Mouse (Mus musculus) frontal cortex, adult 2 months (tissue): ENCODE results near the gene Sh3bp4. TPM values are rescaled to one million over a fixed set of nuclear protein-coding genes. Genes with fewer than 3 reads are reported as not detected.

Experiments
- DNase-seq, 2 experiments: peaks; one replicate each; pipeline ENCODE4 v3.0.0; 2022; ENCODE audit warnings: low spot score in 1 of 2; ENCODE audit errors: extremely low spot score in 1 of 2
- polyA plus RNA-seq: library from polyadenylated mRNA; depleted of rRNA; stranded (reverse); fragments of >200 nt; gene quantifications from 2 replicates; pipeline ENCODE4 v1.2.3, GENCODE M21; 2012

The Sh3bp4 gene
- polyA plus RNA-seq, 1 experiment = 20.6 TPM

DNA sequence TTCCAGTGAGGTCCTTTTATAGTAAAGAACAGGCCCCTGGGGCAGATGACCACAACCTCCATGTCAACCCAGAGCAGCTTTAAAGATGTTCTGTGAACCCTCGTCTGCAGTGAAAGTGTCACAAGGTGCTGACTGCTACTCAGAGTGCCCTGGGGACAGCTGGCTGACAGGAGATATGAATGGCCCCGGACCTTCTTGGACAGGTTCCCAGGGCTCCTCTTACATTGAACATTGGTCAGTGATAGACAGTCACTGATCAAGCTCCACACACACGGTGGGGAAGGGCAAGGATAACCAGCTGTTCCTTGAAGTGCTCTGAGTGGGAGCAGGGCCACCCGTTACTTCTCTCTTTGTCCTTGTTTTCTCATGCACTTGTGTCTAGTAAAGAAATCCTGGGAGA is 50.1 kb downstream of the Sh3bp4 start:
- no peak for DNase-seq

GRCm38 (mm10) chr1:89121466-89121865 is 51.3 kb downstream of the Sh3bp4 start:
- DNase-seq = no peak

DNA sequence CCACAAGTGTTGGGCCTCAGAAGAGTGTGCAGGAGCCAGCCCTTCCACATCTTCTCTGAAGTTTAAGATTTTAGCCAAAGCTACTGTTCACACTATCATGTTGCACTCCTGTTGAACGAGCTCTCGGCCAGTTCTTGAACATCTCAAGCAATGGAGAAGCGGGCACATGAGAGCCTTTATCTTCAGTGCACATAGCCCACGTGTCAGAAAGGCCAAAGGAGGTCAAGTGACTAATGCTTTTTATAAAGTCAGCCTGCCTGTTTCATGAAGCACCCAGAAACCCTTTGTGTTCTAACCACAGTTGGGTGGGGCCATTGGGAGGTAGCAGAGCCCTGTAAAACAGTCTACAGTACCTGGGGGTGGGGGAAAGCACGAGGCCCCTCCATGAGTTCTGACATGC is 52.2 kb downstream of the Sh3bp4 start:
- DNase-seq = no peak

GRCm38 (mm10) chr1:89124076-89124475 is 53.9 kb downstream of the Sh3bp4 start:
- DNase-seq = no peak

DNA sequence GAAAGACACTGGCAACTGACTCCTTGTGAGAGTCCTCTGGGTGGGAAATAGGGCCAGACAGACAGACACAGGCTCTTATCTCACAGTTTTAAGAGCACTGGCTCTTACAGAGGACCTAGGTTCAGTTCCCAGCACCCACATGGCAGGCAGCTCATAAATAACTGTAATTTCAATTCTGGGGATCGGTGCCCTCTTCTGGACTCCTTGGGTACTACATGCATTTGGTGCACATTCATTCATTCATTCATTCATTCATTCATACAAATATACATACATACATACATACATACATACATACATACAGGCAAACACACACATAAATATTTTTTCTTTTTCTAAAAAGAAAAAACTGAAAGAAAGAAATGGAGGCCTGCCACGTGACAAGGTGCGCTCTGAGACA is 56.9 kb downstream of the Sh3bp4 start:
- no peak for DNase-seq

GRCm38 (mm10) chr1:89130429-89130828 is 60.2 kb downstream of the Sh3bp4 start:
- peak in 1 of 2 experiments; percentile 14 for DNase-seq

DNA sequence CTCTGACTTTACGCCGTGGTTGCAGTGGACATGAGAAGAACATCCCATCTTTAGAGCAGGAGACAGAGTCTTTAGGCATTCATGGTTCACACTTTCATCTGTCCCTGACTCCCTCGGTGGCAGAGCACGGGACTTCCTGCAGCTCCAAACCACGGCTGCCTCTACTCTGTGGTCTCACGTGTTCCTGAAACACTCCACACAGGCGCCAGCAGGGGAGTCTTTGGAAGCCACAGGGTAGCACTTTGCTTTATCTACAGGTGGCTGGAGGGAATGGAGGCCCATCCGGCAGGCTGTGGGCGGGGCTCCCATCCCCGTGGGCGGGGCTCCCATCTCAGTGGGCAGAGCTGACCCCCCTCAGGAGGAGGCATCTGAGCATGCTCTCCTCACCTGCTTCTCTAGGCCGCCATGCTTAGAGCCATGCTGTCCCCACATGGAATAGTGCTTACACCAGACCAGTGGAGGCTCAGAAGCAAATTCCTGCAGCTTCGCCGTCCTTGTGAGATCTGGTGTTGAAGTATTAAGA is 60.9 kb downstream of the Sh3bp4 start:
- DNase-seq = no peak

- DNase-seq = no peak
These were observed 61.5 kb downstream of the Sh3bp4 start for GRCm38 (mm10) chr1:89131707-89132106.

GRCm38 (mm10) chr1:89133266-89133665 is 63.1 kb downstream of the Sh3bp4 start:
- no peak for DNase-seq

DNA sequence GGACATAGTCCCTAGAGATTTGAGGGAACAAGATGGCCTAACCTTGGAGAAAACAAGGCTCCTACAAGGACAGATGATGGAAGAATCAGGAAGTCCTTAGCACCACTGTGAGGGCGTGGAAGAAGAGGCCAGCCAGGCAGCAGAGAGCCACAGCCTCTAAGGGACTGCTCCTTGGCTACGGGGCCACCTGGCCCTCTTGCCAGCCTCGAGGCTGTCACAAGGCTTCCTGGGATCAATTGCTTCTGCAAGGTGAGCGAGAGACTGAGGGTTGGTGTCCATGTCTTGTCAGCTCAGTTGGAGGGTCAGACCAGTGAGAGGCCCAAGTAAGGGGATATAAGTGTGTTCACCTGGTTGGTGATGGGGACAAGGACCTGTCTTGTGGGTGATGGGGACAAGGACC is 63.5 kb downstream of the Sh3bp4 start:
- no peak for DNase-seq

DNA sequence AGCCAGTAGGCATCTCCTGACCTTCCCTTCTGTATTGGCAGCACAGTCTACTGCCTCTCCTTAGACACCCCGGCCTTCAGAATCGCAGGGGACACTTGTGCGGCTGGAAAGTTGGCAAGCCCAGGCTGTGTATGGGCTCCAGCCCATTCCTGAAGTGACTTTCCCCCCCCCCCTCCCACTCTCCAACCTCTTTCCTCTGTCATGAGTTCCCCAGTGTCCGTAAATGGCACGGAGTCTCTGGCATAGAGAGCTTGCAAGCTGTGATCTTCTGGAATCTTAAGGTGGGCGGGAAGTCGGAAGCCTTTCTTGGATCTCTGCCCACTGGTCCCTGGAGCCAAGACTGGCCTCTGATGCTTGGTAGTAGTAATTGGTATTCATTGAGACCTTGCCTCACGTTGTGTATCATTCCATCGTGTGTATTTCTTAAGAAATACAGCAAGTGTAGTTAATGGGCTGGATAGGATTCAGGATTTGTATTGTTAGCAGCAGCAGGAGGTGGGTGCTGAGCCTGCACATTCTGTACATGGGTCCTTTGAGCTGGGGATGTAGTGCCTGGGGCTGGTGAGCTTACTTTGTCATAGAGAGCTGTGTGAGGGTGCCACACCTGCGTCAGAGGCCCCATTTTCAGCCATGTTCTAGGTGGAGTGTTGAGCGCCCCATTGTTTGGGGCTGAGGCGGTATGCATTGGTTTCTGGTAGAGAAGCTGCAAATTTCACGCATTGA is 66.0 kb downstream of the Sh3bp4 start:
- DNase-seq = peak in 1 of 2 experiments; percentile 44

DNA sequence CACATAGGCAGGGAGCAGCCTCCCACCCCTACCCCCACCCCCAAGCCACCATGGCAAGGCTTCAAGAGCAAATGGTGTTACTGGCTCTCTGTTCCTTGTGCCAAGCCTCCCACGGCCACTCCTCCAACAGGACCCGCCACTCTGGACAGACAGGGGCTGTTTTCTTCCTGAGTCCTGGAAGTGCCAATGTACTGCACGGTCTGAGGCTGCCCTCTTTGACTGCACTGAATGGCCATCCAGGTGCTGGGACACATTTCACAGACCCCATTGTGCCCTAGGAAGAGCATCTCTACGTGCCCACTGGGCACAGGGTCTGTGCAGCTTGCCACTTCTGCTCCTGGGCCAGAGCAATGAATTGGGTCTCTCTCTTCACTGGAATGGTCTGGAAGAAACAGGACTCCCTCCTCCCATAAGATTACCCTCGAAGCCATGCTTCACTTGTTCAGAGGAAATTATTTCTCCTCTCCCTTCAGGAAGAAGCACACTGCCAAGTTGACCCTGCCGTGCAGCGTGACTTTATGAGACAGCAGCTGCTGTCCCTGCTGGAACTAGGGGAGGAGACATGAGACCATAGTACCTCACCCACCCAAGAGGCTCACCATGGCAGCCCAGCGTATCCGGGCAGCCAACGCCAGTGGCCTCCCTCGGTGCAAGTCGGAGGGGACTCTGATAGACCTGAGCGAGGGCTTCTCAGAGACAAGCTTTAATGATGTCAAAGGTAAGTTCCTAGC is 67.0 kb downstream of the Sh3bp4 start:
- no peak for DNase-seq

DNA sequence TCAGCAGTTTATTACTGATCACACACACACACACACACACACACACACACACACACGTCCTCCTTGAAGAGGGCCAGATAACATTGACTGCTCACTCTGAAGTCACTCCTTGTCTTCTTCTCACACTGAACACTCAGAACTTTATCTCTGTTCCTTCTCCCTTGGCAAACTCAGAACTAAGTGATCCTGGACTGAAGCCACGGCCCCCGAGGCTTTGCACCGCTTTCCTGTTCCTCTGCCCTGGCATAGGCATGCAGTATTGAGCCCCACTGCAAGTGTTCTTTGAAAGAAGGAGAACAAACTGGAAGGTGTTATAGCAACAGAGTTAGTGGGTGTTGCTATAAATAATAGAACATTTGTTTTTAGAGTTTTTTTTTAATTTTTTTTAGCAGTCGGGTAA is 68.1 kb downstream of the Sh3bp4 start:
- peak; percentile 39 to 48 for DNase-seq

- DNase-seq = no peak
These were observed 69.9 kb downstream of the Sh3bp4 start for GRCm38 (mm10) chr1:89140113-89140512.

DNA sequence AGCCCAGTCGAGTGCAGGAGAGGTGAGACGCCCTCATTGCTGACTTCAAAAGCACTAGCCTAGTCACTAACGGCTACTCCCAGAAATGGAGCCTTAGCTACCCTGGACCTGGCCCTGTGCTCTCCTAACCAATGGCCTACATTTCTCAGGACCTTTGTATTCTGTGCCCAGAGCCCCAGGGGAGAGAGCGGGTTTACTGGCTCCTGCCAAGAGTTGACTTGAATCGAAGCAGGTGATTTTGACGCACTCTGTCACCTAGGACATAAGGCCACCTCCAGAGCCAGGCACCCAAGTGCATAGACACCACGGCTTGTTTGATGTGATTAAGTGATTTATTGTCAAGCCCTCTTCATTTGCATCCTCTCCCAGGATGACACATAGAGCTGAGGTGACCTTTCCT is 80.9 kb downstream of the Sh3bp4 start:
- DNase-seq = no peak

- DNase-seq = no peak
These were observed 82.4 kb downstream of the Sh3bp4 start for GRCm38 (mm10) chr1:89152576-89152975.

DNA sequence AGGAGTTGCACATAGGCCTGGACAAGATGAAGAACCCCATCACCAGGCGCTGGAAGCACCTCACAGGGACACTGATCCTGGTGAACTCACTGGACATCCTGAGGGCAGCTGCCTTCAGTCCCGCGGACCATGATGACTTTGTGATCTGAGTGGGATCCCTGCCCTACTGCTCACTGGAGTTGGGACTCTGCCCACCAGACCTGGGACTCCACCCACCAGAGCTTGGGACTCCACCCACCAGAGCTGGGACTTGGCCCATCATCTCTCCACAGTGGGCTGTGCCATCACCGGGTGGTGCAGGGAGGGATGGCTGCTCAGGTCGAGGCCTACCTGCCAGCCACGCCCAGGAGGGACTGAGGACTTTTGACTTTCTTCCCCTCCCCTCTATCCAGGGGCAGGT is 83.0 kb downstream of the Sh3bp4 start:
- no peak for DNase-seq

- peak in 1 of 2 experiments; percentile 31 for DNase-seq
These were observed 93.3 kb downstream of the Sh3bp4 start for GRCm38 (mm10) chr1:89163483-89163882.

DNA sequence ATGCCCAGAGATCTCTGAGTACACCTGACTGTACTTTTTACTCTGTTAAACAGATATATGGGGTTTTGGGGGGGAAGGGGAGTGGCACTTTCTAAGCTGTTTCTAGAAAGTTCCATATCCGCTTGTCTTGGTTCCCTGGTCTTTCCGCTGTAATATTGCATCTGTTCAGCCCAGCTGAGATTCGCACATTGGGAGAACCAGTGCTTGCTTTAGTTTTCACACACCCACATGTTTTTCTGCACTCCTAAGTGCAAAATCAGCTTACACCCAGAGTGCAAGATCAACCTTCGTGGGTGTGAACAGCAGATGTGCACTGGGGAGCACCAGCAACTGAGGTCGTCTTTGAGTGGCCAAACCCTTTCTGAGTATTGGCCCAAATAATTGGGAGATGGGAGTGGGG is 94.1 kb downstream of the Sh3bp4 start:
- peak; percentile 28 to 59 for DNase-seq

DNA sequence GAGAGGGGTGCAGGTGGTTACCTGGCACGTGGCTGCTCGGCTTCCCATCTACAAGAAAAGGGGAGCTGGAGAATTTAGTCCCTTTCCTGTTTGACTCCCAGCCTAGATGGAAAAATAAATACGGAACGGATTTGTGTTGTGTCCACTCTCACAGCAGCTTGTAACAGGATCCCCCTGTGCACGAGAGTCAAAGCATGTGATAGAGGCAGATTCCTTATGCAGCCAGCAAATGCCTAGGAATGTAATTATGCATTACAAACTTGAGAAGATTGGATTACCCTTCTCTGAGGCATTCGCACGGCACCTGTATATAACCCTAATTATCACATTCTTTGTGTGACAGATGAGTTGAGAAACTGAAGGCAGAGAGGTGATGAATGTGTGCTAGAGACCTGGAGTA is 94.5 kb downstream of the Sh3bp4 start:
- no peak for DNase-seq

- no peak for DNase-seq
These were observed 96.6 kb downstream of the Sh3bp4 start for GRCm38 (mm10) chr1:89166814-89167249.

DNA sequence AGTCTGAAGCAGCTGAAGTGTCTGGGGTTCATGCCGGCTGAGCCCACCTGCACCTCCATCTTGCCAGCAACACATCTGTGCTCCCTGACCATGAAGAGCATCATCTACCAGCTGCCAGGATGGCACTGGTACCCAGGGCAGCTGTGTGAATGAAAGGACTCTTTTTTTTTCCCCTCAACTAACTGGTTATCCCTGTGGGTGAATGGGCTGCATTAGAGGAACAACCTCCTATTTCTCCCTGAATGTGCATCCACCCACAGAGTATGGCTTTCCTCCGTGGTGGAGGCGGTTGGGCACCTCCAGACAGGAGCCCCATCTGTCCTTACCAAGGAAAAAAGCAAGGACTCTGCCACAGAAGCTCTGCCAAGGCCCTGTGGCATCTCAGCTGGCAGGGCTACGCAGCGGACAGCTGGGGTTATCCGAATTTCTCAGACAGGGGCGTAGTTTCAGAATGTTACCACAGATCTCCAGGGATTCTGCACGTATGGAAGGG is 101.1 kb downstream of the Sh3bp4 start:
- DNase-seq = peak; percentile 16 to 52
